Mouse (Mus musculus): ENCODE results near the gene Spesp1. TPM values are rescaled to one million over a fixed set of nuclear protein-coding genes. Genes with fewer than 3 reads are reported as not detected.

The Spesp1 gene
- total RNA-seq (2021): not detected
- long read RNA-seq, experiment 1: 0 reads
- long read RNA-seq, experiment 2: 0 reads

DNA sequence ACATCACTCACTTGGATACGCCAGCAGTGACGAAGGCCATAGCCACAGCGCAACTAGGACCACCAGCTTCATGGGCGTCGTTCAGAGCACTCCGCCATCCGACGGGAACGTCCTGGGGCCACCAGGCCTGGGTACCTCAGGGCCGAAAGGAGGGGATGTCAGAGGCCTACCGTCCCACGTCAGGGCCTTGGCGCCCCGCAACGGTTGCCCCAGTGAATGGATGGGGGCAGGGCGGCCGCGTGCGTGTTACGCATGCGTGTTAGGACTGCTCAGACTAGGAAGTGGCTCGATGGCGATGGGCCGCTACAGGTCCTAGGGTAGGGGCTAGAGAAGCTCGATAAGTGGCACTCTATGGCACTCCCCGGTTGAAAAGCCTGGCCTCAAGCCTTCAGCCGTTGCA lies at the start of gene Spesp1:
Spesp1 (minus strand) TSS at position 218 of the 400 bp plus-strand sequence.
- no peak for DNase-seq

DNA sequence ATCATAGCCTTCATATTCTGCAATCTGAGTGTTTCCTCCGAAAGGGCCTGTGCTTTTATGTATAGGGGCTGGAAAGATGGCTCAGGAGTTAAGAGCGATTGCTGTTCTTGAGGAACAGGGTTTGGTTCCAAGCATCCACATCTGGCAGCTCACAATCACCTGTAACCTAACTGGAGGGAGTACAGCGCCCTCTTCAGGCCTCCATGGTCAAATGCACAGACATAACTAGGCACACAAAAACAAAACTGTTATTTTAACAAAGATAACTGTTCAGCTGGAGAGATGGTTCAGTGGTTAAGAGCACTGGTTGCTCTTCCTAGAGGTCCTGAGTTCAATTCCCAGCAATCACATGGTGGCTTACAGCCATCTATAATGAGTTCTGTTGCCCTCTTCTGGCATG lies 44.0 kb upstream of the Spesp1 start:
- DNase-seq: no peak

DNA sequence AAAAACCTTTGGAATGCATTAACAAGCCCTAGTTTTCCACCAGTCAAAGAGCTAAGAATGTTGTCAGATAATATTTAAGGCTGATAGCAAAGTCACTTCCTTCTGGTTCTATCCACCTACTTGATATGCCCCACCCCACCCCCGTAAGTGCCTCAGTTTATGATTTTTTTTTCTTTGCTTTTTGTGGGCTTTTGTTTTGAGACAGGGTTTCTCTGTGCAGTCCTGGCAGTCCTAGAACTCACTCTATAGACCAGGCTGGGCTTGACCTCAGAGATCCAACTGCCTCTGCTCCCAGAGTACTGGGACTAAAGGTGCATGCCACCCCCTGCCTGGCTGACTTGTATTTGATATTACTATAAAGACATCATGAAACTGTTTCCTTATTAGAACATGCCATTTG lies 41.8 kb upstream of the Spesp1 start:
- no peak for DNase-seq

DNA sequence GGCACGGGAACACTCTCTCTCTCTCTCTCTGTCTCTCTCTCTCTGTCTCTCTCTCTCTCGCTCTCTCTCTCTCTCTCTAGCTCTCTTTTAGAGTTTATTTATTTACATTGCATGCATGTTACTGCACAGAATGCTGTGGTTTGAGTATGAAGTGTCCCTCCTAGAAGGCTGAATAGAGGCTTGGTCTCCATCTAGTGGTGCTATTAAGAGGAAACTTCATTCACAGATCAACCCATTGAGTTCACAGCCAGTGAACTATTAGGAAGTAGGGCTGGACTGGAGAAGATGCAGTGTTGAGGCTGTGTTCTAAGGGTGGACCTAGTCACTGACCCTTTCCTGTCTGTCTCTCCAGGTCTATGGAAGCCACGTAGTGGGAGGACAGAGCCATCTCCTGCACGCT lies 36.7 kb upstream of the Spesp1 start:
- no peak for DNase-seq

DNA sequence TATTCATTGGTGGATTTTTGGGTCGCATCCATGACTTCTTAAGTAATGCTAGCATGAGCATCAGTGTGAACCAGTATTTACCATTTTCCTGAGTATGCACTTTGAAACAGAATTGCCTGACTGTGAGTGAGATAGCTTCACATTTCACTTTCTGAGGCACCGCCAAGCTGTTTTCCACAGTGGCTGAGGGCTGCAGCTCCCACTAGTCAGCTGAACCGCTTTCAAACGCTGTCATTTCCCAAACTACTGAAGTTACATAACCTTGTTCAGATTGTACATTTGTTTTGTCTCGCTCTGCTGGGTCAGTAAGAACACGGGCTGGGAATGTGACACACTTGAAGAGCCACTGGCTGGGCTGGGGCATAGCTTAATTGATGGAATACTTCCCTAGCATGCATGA lies 33.5 kb upstream of the Spesp1 start:
- DNase-seq: no peak

DNA sequence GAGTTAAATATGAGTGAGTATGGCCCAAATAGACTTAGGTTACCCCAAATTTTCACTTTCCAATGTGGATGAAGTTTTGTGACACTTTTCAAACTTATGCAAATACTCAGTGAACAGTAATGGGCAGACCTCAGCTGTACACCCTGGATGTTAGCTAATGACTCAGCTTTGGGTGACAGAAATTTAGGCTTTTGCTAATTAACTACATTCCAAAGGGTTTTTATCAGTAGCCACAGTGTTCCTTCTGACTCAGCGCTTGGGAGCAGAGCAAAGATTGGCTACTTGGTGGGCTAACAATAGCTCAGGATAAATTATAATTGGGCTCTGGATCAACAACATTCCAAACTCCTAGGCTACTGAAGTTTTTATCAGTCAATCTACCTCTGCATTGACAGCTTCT lies 14.9 kb upstream of the Spesp1 start:
- no peak for DNase-seq

DNA sequence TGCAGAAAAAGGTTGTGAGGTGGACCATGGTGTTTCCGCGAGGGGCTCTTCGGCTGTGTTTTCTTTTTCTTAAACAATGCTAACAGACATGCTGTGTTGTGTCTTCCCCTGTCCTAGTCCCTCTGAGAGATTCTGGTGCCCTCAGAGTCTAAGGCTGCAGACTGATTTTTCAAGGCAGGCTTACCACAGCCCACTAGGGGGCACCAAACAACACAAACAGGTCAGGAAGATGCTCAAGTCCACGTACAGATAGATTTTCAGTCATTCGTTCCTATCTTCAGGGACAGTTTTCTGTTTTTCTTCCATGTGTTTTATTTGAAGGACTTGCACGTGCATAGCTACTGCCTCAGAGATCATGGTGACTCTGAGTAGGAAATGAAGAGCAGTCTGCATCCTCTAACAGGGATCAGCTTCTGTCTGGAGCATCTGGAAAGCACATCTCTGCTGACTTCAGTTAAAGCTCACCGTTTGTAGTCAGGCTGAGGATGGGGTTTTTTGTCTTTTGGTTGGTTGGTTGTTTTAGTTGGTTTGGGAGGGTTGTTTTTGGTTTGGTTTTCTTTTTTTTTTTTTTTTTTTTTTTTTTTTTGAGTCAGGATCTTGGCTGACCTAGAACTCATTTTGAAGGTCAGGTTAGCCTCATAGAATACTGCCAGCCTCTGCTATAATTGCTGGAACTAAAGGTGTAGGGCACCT lies 13.1 kb upstream of the Spesp1 start:
- DNase-seq: peak; percentile 72 to 93

DNA sequence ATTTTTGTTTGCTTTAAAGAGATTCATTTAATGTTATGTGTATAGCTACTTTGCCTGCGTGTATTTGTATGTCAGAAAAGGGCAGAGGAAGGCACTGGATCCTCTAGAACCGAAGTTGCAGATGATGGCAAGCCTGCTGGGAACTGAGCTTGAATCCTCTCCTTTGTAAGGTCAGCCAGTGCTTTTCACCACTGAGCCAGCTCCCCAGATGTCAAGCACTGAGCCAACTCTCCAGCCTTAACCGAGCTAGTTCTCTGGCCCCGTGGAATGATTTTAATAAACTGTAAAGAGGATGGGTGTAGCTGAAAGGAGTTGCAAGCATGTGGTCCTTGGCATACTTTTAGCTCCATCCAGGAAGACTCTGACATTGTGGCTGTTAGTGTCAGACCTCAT lies 5.6 kb upstream of the Spesp1 start:
- DNase-seq: peak; percentile 10 to 32

DNA sequence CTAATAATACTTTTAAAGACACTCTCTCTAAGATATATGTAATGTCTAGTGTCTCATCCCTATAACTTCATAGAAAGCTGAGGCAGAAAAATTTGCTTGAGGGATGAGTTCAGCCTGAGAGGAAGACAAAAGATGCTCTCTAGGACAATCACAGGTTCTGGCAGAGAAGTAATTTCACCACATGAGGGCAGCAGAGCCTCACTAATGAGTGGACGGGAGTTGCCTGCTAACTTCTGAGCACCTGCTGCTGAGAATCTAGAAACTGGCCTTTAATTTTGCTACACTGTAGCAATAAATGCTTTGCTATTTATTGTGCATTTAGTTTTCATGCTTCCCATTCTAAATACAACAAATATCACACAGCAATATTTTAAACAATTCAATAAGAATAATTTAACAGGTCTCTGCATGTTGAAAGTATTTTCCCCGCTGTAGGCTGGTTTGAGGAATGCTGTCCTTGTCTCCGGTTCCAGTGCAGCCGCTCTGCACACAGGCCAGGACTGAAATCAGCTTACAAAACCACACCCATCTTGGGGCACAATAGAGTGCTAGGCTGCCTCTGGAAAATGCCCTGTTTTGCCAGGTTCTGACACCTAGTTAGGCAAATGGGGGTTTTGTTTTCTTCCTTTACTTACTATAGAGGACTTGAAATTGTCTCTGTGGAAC lies 5.1 kb upstream of the Spesp1 start:
- peak; percentile 72 to 91 for DNase-seq

DNA sequence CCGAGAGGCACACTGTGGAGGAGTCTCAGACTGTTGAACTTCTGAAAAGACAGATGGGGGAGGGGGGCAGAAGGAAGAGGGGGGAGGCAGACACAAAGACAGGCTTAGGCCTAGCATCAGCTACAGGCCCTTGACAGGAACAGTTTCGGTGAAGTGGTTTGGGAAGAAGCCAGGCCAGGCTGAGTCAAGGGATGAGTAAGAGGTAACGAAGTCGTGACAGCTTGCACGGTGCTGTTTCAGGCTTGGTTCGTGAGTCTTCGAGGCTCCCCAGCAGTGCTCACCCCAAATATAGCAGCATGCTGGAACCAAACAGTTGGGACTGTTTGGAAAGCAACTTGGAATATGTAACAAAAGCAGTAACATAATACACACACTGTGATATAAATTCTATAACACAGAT lies 2.3 kb upstream of the Spesp1 start:
- DNase-seq: no peak

DNA sequence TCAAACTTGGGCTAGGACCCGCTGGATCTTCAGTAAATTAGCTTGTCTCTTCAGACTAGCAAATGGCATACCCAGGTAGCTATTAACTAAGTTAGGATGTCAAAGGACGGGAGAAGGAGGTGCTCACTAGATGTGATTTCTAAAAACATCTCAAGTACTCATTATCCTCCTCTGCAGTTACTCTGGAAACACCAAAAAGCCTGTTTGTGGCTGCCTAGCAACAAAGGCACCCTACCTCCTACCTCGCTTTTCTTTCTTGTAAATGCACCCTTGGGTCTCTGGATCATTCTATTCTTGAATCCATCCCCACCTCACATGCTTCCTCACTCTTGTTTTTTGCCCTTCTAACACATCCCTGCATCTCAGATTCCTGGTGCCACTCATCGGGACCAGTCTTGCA lies 5.1 kb downstream of the Spesp1 start:
- no peak for DNase-seq

DNA sequence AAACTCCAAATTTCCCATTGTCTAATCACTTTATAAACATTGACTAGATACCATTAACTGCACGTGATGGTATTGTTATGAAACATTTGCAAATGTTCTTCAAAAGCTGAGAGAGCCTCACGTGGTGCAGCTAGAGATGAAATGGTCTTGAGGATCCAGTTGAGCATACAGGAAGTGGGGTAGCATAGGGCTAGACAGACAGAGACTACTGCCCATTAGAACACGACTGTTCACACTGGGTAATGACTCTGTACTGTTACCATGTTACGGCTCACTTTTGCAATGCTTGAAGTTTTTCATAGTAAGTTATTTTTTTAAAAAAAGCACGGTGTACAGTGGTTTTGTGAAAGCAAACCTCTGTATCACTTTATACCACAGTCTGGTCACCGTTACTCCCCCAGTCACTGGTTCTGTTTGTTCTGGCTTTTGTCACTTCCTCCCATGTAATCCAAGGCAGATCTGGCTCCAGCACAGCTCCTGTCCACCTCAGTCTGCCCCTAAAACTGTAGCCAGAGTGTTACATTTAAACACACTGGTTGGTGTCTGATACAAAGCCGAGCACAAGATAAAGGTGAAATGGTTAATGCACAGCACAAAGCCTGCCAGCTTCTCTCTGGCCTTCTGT lies 11.1 kb downstream of the Spesp1 start:
- DNase-seq: peak in 1 of 2 experiments; percentile 22

DNA sequence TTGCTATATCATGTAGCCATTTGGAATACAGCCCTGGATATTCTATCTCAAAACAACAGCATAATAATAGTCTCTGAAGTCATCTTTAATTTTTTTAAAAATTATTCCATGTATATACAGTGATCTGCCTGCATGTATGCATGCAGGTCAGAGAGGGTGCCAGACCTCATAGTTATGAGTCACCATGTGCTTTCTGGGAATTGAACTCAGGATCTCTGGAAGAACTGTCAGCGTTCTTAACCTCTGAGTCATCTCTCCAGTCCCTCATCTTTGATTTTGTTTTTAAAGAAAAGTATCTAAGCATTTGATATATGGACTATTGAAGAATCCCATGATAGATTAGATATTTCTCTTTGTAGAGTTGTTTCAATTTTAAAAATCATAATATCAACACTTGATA lies 12.8 kb downstream of the Spesp1 start:
- no peak for DNase-seq

DNA sequence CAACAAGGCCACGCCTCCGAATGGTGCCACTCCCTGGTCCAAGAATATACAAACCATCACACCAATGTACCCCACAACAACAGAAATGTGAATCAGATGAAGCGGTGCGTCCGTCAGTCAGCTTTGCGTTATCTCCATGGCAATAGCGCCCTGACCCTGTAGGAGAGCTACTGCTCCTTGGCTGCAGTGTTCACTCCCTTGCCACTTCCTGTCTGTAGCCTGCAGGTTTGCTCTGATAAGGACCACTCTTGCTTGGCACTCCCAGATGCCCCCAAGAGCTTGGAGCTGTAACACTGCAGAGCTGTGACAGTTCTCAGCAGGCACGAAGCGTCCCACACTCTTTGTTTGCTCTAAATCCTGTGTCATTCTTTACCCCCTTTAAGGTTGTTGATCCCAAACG lies 16.7 kb downstream of the Spesp1 start:
- no peak for DNase-seq

DNA sequence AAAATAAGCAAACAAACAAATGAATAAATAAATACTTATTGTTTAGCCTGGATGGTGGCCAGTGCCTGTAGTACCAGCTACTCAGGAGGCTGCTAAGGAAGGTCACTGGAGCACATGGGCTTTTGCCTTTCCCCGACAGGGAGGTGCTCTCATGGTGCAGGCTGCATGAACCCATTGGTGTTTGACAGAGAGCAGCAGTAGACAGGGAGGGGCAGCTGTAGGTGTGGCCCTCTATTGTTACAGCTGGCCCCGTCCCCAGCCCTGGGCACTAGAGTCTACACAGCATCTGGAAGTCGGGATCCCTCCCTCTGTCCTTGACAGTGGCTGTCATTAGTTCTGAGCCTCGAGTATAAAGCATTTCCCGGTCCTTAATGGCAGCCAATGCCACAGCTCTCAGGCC lies 18.4 kb downstream of the Spesp1 start:
- no peak for DNase-seq

DNA sequence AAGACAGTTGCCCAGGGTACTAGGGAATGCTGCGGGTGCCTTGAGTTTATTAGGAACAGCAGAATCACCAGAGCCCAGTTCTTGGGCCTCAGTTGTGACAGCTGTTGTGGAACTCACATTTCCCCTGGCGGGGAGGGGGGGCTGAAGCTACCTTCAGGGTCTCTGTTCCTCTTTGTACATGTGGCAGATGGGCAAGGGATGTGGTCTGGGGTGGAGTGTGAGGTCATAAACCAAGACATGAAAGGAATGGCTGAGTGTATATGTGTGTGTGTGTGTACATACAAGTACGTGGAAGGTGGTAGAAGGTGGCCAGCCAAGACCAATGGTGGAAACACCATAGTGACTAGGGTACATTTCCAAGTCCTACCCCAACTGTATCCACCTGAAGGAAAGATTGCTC lies 20.6 kb downstream of the Spesp1 start:
- no peak for DNase-seq

DNA sequence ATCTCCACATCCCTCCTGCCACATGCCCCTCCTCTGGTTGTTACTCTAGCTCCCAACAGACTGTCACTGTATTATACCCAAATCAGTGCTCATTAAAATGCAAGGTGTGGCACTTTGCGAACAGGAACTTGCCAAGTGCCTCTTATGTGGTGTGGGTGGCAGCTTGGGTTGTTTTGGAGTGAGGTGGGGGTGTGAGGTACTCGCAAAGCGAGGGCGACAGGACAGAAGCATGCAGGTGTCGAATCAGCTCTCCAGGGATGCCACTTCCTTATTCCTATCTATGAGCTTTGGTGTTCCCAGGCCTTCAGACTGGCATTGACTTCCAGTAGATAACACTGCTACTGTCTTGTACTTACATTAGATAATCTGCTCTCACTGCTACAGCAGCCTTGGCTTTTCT lies 21.0 kb downstream of the Spesp1 start:
- DNase-seq: no peak

DNA sequence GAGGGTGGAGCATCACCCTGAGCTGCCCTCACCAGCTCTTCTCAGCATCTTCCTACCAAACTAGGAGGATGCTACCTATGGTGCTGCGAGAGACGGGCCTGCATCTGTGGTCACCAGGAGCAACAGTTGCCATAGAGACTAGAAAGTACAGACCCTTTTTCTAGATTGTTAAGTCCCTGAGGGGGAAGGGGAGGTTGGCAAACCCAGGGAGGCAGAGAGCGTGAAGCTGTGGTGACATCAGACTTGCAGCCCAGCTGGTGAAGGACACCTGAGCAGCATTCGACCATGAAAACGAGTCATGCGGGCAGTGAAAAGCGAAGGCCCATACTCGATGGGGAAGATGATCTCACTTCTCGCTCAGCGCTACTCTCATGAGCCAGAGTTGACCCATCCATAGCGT lies 24.0 kb downstream of the Spesp1 start:
- no peak for DNase-seq

DNA sequence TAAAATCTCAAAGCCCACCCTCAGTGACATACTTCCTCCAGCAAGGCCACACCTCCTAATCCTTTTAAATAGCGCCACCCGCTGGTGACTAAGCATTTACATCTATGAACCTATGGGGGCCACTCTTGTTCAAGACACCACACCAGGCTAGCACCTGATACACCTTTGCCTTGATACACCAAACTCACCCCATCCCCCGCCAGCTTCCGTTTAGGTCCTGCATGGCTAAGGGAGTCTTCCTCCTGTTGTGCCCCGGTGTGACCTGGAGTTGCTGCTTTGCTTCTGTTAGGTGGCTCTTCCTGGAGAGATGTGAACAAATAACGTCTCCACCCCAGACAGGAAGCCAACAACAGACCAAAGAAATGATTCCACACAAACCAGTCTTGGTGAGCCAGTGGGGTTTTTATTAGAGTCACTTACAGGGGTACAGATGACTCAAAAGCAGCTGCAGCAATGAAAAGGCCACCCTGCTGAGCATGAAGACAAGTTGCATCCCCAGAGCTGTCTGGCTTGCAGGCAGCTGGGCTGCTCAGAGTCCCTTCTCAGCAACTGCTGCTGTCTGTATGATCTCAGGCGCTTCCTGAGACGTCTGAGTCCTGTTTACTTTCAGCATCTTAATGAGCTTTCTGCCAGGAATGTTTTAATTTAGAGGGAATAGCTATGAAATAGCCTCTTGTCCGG lies 26.0 kb downstream of the Spesp1 start:
- no peak for DNase-seq

DNA sequence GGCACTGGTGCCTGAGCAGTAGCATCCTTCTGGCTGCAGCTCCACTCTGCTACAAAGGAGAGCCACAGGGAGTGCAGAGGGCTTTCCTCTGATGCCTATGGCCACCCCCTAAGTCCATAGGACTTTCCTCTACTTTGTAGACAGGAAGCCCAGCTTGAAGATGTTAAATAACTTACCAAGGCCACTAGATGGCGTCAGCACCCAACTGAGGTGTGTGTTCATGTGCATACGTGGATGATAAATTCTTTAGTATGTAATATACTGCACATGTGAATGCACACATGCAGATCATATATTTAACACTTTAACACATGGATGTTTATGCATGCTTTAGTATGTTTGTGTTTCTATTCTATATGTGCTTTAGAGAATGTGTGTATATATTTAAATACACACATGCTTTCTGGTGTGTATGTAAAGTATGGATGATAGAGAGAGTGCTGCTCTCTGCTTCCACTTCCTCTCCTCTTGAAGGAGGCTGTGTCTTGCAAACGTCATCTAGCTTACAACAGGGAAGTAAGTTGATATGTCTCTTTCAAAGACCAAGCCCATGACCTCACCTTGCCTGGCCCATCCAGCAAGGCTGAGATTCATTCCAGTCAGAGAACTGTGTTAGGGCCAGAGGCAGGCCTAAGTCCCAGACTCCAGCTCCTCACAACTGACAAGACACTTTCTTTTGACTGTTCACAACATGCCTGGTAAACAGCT lies 28.1 kb downstream of the Spesp1 start:
- no peak for DNase-seq

DNA sequence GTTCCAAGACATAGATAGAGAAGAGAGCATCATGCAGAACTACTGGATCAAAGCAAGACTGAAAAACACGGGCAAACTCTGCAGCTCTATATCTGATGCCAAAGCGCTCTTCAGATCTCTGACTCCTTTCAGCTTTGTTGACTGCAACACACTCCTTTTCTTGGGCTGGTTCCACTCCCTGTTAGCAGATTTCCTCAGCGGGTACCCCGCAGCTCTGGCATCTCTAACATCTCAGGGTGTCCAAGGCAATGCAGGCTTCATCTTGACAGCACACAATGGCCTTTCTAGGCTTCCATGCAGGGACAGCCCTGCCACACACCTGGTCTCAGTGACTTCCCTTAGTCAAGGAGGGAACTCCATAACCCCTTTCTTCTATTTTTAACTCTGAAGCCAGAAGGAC lies 31.7 kb downstream of the Spesp1 start:
- DNase-seq: no peak

DNA sequence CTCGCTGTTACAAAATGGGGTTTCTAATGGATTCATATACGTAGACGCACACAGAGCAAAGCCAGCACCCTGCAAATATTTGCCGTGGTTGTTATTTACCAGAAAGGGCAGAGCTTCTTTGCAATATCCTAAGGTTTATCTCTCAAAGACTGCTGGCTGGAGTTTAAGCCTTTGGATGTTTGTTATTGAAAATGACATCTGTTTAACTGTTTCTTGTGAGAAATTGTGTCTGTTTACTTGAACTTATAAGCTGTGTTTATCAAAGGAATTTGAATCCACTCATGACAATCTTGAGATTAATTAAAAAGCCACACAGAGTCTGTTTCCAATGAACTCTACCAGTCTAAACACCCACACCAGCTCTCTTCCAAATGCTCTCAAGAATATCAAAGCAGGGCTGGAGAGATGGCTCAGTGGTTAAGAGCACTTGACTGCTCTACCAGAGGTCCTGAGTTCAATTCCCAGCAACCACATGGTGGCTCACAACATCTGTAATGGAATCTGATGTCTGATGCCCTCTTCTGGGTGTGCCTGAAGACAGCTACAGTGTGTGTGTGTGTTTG lies 35.5 kb downstream of the Spesp1 start:
- no peak for DNase-seq

Measured in heart, adult 18-20 months (tissue).